Mouse (Mus musculus): ENCODE data around the gene Usp30. TPM values are rescaled to one million over a fixed set of nuclear protein-coding genes. Genes with fewer than 3 reads are reported as not detected.
A peak's percentile ranks its signal among the peaks of the same experiment; 100 is the strongest.

Usp30 gene
- polyA plus RNA-seq, 1 experiment: 35.0 TPM

GRCm38 (mm10) chr5:114066601-114067000 is 1.3 kb downstream of the Usp30 start:
- no peak for DNase-seq (ENCODE audit: low read depth)

GRCm38 (mm10) chr5:114067543-114067942 is 2.3 kb downstream of the Usp30 start:
- DNase-seq (ENCODE audit: low read depth): no peak

DNA sequence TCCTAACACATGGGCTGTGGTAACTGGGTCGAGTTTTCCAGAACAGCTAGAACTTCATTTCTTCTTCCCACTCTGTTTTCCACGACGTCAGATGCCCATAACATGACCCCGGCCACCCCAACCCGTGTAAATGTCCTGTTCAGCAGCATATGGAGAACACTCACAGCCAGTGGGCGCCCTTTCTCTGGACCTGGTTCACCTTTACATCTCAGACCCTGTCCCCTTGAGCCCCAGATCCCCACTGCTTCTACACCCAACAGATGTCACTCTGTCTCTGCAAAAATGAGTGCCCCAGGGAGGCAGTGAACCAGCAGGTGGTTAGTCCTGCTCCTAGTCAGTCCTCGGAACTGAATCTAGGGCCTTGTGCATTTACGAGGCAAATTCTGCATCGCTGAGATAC is 2.7 kb downstream of the Usp30 start:
- DNase-seq (ENCODE audit: low read depth): no peak

- no peak for DNase-seq (ENCODE audit: low read depth)
These were observed 5.6 kb downstream of the Usp30 start for GRCm38 (mm10) chr5:114070858-114071257.

DNA sequence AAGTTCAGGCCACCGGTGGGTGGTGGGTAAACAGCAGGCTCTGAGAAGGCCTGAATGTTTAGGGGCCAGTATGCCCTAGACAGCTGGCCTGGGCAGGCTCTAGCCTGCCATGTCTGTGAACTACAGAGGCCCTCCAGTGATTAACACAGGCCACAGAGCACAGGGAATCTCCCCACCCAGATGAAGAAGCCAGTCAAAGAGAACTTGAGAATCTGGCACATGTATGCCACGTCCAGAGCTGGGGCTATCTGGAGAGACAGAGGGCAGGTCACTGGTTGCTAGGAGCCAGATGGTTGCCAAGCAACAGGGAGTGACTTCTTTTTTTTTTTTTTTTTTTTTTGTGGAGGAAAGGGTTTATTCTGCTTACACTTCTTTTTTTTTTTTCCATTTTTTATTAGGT is 7.0 kb downstream of the Usp30 start:
- DNase-seq (ENCODE audit: low read depth): no peak

GRCm38 (mm10) chr5:114077009-114077408 is 11.7 kb downstream of the Usp30 start:
- DNase-seq (ENCODE audit: low read depth): no peak

DNA sequence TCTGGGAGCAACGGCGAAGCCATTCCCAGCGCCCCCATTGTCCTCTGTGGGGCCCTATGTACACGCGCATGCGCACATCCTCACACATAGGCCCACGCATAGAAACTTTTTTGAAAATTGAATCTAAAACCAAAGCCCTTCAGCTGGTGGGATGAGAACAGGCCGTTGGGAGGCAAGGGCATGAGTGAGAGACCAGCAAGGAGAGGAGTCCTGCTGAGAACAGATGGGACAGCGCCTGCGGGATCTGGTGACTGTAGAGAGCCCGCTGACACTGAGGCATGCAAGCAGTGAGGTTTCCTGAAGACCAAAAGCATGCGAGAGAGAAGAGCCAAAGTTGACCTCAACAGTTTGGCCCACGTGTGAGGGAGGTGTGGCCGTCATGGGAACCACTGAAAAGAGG is 20.2 kb downstream of the Usp30 start:
- DNase-seq (ENCODE audit: low read depth): no peak

- no peak for DNase-seq (ENCODE audit: low read depth)
These were observed 22.7 kb downstream of the Usp30 start for GRCm38 (mm10) chr5:114087875-114088480.

DNA sequence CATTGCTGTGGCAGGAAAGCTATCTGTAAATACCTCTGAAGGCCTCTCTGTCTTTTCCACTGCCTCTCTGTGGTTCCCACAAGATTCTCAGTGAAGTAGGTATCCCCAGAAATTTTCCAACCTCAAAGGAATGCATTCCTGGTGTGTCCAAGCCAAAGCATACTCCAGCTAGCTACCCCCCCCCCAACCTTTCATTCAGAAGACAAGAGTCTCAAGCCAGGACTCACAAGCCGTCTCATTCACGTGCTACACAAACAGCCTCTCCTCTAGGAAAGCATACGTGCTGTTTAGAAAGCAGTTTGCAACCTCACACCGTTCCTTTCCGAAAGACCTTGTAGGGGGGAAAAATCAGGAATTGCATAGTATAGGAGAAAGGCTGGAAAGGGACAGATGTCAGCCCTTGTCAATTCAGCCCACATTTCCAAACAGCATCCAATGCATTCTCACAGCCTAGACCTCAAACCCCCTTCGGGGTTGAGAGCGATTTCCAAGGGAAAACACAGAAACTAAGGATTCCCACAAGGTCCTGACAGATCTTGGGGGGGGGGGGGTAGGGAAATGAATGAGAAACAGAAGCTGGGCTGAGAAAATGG is 25.3 kb downstream of the Usp30 start:
- DNase-seq (ENCODE audit: low read depth): no peak

DNA sequence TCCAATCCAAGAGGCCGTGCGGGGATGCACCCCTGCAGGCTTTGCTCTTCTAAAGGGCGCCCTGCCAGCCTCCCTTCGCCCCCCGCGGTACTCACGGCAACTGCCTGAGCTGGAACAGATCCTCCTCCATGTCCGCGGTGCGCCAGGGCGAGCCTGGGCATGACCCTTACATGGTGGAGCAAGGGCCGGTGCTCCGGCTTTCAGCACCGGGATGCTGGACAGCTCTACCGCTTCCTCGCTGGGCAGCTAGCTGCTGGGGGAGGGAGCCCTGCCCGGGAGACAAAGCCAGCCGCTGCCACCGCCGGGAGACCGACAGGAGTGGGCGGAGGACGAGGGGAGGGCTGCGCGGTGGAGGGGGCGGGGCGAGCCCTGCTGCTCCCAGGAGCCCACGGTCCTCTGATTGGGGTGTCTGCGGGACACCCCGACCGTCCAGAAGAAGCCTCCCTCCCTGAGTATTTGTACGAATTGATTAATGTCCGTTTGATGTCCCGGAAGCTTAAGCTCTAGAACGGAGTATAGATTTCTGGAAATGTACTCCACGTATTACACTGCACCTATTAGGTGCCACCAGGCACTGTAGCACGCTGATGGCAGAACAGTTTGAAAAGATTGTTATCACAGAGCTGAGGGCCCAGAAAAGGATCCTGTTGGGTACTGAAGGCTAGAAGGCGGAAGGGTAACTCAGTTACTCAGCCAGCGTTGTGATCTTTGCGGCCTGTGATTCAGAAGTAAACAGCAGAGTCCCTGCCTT is 26.0 kb downstream of the Usp30 start, which contains the start of gene Svop:
Gene Svop, minus strand, starts transcription at position 514 of the 751 bp plus-strand sequence.
- no peak for DNase-seq (ENCODE audit: low read depth)

DNA sequence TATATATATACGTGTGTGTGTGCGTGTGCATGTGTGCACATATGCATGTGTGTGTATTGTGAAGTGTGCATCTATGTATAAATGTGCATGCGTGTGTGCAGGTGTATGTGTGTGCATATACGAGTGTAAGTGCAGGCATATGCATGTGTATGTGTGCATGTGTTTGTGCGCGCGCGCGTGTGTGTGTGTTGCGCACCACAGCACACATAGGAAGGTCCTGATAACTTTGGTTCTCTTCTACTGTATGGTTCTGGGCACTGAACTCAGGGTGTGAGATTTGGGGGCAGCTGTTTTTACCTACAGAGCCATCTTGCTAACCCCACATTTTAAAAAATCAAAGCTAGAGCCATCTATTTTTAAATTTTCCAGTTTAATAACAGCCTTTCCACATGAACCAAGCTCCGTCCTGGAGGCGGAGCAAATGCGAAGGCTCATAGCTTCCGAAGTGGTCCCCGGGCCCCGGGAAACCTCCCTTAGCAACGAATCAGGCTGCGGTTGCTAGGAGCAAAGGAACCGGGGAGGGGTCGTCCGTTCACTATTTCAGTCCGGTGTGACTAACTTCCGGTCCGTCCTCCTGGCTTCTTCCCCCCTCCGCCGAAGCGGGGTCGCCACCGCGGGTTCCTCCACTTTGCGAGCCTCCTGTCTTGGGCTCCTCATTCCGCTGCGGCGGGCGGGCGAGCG is 34.6 kb downstream of the Usp30 start:
- peak; percentile 8 for DNase-seq (ENCODE audit: low read depth)

GRCm38 (mm10) chr5:114100390-114101099 is 35.3 kb downstream of the Usp30 start:
- DNase-seq (ENCODE audit: low read depth): no peak

GRCm38 (mm10) chr5:114101873-114102272 is 36.6 kb downstream of the Usp30 start:
- no peak for DNase-seq (ENCODE audit: low read depth)

- no peak for DNase-seq (ENCODE audit: low read depth)
These were observed 37.5 kb downstream of the Usp30 start for GRCm38 (mm10) chr5:114102807-114103206.

- DNase-seq (ENCODE audit: low read depth): no peak
These were observed 41.2 kb downstream of the Usp30 start for GRCm38 (mm10) chr5:114106391-114106935.

DNA sequence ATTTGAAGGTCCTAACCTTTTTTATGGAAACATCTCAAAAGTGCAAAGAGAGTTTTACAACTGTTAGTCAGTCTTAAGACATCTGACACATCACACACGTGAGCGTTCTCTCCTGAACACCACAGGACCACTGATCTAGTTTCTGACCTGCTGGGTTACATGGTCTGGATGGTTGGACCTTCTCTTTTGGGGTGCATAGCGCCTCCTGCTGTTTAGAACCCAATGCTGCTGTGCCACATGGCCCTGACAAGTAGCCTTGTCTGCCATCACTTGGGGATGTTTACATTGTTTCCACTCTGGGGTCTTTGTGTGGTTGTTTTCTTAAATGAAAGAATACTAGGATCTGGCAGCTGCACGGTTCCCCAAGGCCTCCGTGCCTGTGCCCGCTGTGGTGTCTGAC is 48.1 kb downstream of the Usp30 start:
- DNase-seq (ENCODE audit: low read depth): no peak

DNA sequence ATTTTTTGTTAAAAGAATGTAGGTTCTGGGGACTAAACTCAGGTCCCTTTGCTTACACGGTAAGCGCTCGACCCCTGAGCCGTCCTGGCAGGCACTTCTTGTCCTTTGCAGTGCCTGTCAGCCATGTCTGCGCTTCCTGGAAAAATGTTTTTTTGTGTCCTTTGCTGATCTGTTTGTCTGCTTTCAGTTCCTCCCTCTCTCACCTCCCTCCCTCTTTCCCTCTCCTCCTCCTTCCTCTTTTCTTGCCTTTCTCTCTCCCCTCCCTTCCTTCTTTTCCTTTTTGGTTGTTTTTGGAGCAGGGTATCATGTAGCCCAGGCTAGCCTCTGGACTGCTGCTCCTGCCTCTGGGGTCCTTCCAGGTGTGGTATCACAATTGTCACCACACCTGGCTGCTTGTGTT is 49.8 kb downstream of the Usp30 start:
- no peak for DNase-seq (ENCODE audit: low read depth)

- DNase-seq (ENCODE audit: low read depth): no peak
These were observed 51.3 kb downstream of the Usp30 start for GRCm38 (mm10) chr5:114116586-114116985.

DNA sequence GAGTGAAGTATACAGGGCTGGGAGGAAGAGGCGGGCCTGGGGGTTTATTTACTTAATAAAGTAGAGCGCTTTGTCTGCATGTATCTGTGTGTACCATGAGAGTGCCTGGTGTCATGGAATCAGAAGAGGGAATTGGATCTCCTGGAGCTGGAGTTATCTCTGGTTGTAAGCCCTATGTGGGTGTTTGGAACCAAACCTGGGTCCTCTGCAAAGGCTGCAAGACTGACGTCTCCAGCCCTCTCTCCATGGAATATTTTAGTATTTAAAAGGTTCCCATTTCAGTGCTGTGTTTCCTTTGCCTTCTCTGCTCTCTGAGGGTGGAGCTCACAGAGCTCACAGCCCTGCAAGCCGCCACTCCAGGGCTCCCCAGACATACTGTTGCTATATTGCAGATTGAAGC is 54.5 kb downstream of the Usp30 start:
- no peak for DNase-seq (ENCODE audit: low read depth)

GRCm38 (mm10) chr5:114126008-114126407 is 60.7 kb downstream of the Usp30 start:
- no peak for DNase-seq (ENCODE audit: low read depth)

DNA sequence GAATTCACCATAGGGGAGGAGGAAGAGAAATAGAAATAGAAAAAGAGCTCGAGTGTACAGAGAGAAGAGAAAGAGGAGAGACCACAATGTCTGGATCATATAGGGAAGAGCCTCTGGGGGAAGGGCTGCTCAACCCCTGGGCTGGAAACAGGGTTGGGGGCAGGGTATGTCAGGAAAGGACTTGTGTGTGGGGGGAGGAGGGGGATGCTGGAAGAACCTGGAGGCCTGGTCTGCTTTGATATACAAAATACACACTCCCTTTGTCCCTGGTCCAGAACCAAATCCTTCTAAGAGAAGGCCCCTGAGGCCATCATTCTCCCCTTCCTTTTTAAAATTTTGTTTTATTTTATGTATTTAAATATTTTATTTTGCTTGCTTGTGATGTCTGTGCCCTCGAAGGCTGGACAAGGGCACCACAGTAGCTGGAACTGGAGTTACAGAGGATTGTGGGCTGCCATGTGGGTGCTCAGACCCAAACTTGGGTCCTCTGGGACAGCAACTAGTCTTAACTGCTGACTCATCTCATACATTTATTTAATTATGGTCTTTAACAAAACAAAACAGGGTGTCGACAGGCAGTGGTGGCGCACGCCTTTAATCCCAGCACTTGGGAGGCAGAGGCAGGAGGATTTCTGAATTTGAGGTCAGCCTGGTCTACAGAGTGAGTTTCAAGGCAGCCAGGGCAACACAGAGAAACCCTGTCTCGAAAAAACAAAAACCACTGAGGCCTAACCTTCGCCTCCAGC is 61.4 kb downstream of the Usp30 start:
- no peak for DNase-seq (ENCODE audit: low read depth)

Measured in gonadal fat pad, adult 2 months (tissue).